Mouse (Mus musculus) intestine, embryonic 16.5 days (tissue): ENCODE measurements around the gene Gm10638. TPM values are rescaled to one million over a fixed set of nuclear protein-coding genes. Genes with fewer than 3 reads are reported as not detected.
A peak's percentile ranks its signal among the peaks of the same experiment; 100 is the strongest.

Experiments used
- ATAC-seq: fragments of 200-750 bp; cut with Nextera tagmentation; 2 replicates; pipeline ENCODE4 v1.8.0; 2017; ENCODE audit warnings: moderate TSS enrichment, moderate library complexity
- H3K27ac ChIP-seq: fragments of 300-500 bp; sonication (generic); 2 replicates; pipeline ENCODE4 v1.5.1; 2014; ENCODE audit warnings: mild to moderate bottlenecking, low read length
- H3K27me3 ChIP-seq: fragments of 300-500 bp; sonication (generic); replicated peaks from 2 replicates; pipeline ENCODE4 v1.6.1; 2014; ENCODE audit warnings: low read length, control low read depth, mixed read lengths; ENCODE audit not compliant: control insufficient read depth, insufficient read depth
- H3K36me3 ChIP-seq: fragments of 300-500 bp; sonication (generic); 2 replicates; pipeline ENCODE4 v1.6.1; 2014; ENCODE audit warnings: low read length, control low read depth; ENCODE audit not compliant: control insufficient read depth, insufficient read depth
- H3K4me1 ChIP-seq: fragments of 300-500 bp; sonication (generic); 2 replicates; pipeline ENCODE4 v1.6.1; 2014; ENCODE audit warnings: low read length, control low read depth, mixed read lengths; ENCODE audit not compliant: control insufficient read depth, insufficient read depth
- H3K4me2 ChIP-seq: fragments of 300-500 bp; sonication (generic); 2 replicates; pipeline ENCODE4 v1.6.1; 2014; ENCODE audit warnings: low read depth, low read length, control low read depth
- H3K4me3 ChIP-seq: fragments of 300-500 bp; sonication (generic); 2 replicates; pipeline ENCODE4 v1.5.1; 2014; ENCODE audit warnings: mild to moderate bottlenecking, low read length
- H3K9ac ChIP-seq: fragments of 300-500 bp; sonication (generic); 2 replicates; pipeline ENCODE4 v1.6.1; 2014; ENCODE audit warnings: low read depth, low read length
- H3K9me3 ChIP-seq: fragments of 300-500 bp; sonication (generic); 2 replicates; pipeline ENCODE4 v1.6.1; 2016; ENCODE audit warnings: low read length, control low read depth; ENCODE audit not compliant: control insufficient read depth
- WGBS: fragments of 180-500 bp; shearing (Covaris S2); extraction: QIAGEN DNeasy Blood & Tissue Kit; methylation state at CpG from one replicate; pipeline ENCODE4 v1.1.7; 2014; 5-methylcytosine and 5-hydroxymethylcytosine counted together
- polyA plus RNA-seq: library from polyadenylated mRNA; unstranded; fragments of >200 nt; fragmentation: Nextera tagmentation; extraction: Ambion mirVana; gene quantifications from 2 replicates; pipeline ENCODE4 v1.2.1, GENCODE M21; 2015

The Gm10638 gene
- polyA plus RNA-seq, 1 experiment from 2014 or later, result 0.91 TPM

GRCm38 (mm10) chr8:86713407-86714188 is 31.9 kb upstream of the Gm10638 start:
- H3K36me3 ChIP-seq, result no peaks in the 10 kb centered on the region; the same call in 1 of the 2 replicates
- WGBS, result 69% methylated on average over 14 of the region's 14 CpGs
- ATAC-seq, result no peak
- no peak overlapping the region for H3K27ac ChIP-seq
- H3K4me3 ChIP-seq, result no peak overlapping the region
- no peaks in the 10 kb centered on the region for H3K27me3 ChIP-seq
- H3K4me1 ChIP-seq, result no peaks in the 10 kb centered on the region
- no peak overlapping the region for H3K4me2 ChIP-seq
- no peaks in the 10 kb centered on the region for H3K9me3 ChIP-seq
- H3K9ac ChIP-seq, result no peak overlapping the region

- no peak overlapping the region for H3K4me3 ChIP-seq
- WGBS, result 88% methylated on average over 2 of the region's 2 CpGs
- no peak overlapping the region for H3K4me2 ChIP-seq
- no peak overlapping the region for H3K9ac ChIP-seq
- H3K27ac ChIP-seq, result no peak overlapping the region
- no peaks in the 10 kb centered on the region; the same call in 1 of the 2 replicates for H3K36me3 ChIP-seq
- H3K9me3 ChIP-seq, result no peaks in the 10 kb centered on the region
- H3K4me1 ChIP-seq, result no peaks in the 10 kb centered on the region
- no peaks in the 10 kb centered on the region for H3K27me3 ChIP-seq
- ATAC-seq, result no peak
Observed at GRCm38 (mm10) chr8:86718332-86718994, 27.0 kb upstream of the Gm10638 start.

- no peak overlapping the region for H3K4me3 ChIP-seq
- no peak for ATAC-seq
- no peaks in the 10 kb centered on the region; the same call in 1 of the 2 replicates for H3K36me3 ChIP-seq
- no peaks in the 10 kb centered on the region for H3K27me3 ChIP-seq
- H3K9ac ChIP-seq, result no peak overlapping the region
- H3K4me1 ChIP-seq, result no peaks in the 10 kb centered on the region
- H3K4me2 ChIP-seq, result no peak overlapping the region
- no peaks in the 10 kb centered on the region for H3K9me3 ChIP-seq
- 84% methylated on average over 1 of the region's 1 CpGs for WGBS
- H3K27ac ChIP-seq, result no peak overlapping the region
Observed at GRCm38 (mm10) chr8:86719368-86719767, 26.1 kb upstream of the Gm10638 start.

GRCm38 (mm10) chr8:86720756-86721459 is 24.6 kb upstream of the Gm10638 start:
- Histone ChIP-seq H3K27ac (no peak overlapping the region), H3K4me3 (no peak overlapping the region), H3K4me2 (no peak overlapping the region), H3K9ac (no peak overlapping the region), H3K27me3 (no peaks in the 10 kb centered on the region), H3K4me1 (no peaks in the 10 kb centered on the region), H3K36me3 (no peaks in the 10 kb centered on the region; the same call in 1 of the 2 replicates), H3K9me3 (no peaks in the 10 kb centered on the region)
- ATAC-seq, result no peak
- WGBS, result 89% methylated on average over 6 of the region's 6 CpGs

GRCm38 (mm10) chr8:86721490-86721889 is 24.0 kb upstream of the Gm10638 start:
- Histone ChIP-seq H3K4me1 (no peaks in the 10 kb centered on the region), H3K27me3 (no peaks in the 10 kb centered on the region), H3K27ac (no peak overlapping the region), H3K4me3 (no peak overlapping the region), H3K4me2 (no peak overlapping the region), H3K9ac (no peak overlapping the region), H3K9me3 (no peaks in the 10 kb centered on the region), H3K36me3 (no peaks in the 10 kb centered on the region)
- WGBS, result 77% methylated on average over 2 of the region's 2 CpGs
- ATAC-seq, result no peak

- no peak overlapping the region for H3K4me3 ChIP-seq
- no peak overlapping the region for H3K4me2 ChIP-seq
- H3K27me3 ChIP-seq, result no peaks in the 10 kb centered on the region
- peaks cover 20% of the 10 kb centered on the region for H3K4me1 ChIP-seq
- no peak overlapping the region for H3K27ac ChIP-seq
- no peaks in the 10 kb centered on the region for H3K9me3 ChIP-seq
- H3K9ac ChIP-seq, result no peak overlapping the region
- 74% methylated on average over 6 of the region's 6 CpGs for WGBS
- ATAC-seq, result no peak
- no peaks in the 10 kb centered on the region for H3K36me3 ChIP-seq
Observed at GRCm38 (mm10) chr8:86726959-86727358, 18.5 kb upstream of the Gm10638 start.

- Histone ChIP-seq H3K4me3 (no peak overlapping the region), H3K36me3 (no peaks in the 10 kb centered on the region), H3K9me3 (no peaks in the 10 kb centered on the region), H3K27me3 (no peaks in the 10 kb centered on the region), H3K9ac (no peak overlapping the region), H3K4me1 (peaks cover 20% of the 10 kb centered on the region), H3K4me2 (no peak overlapping the region), H3K27ac (peak overlapping the region; percentile 28; the same call in 1 of the 2 replicates)
- peak; percentile 73 for ATAC-seq
- WGBS, result 54% methylated on average over 19 of the region's 19 CpGs
Observed at GRCm38 (mm10) chr8:86728224-86728950, 17.1 kb upstream of the Gm10638 start.

- no peaks in the 10 kb centered on the region for H3K36me3 ChIP-seq
- H3K4me1 ChIP-seq, result peaks cover 22% of the 10 kb centered on the region
- ATAC-seq, result no peak
- no peak overlapping the region for H3K27ac ChIP-seq
- 40% methylated on average over 3 of the region's 3 CpGs for WGBS
- no peak overlapping the region for H3K4me2 ChIP-seq
- H3K4me3 ChIP-seq, result no peak overlapping the region
- H3K9ac ChIP-seq, result no peak overlapping the region
- H3K27me3 ChIP-seq, result no peaks in the 10 kb centered on the region
- H3K9me3 ChIP-seq, result no peaks in the 10 kb centered on the region
Observed at GRCm38 (mm10) chr8:86730303-86730702, 15.2 kb upstream of the Gm10638 start.

- Histone ChIP-seq H3K9ac (no peak overlapping the region), H3K27ac (no peak overlapping the region), H3K9me3 (no peaks in the 10 kb centered on the region), H3K4me3 (no peak overlapping the region), H3K4me2 (no peak overlapping the region), H3K36me3 (no peaks in the 10 kb centered on the region), H3K27me3 (no peaks in the 10 kb centered on the region), H3K4me1 (peaks cover 24% of the 10 kb centered on the region)
- WGBS, result 88% methylated on average over 1 of the region's 1 CpGs
- ATAC-seq, result no peak
Observed at GRCm38 (mm10) chr8:86730860-86731259, 14.6 kb upstream of the Gm10638 start.
